Mouse (Mus musculus): Measurements from ENCODE around the gene 1700007K13Rik.

DNA sequence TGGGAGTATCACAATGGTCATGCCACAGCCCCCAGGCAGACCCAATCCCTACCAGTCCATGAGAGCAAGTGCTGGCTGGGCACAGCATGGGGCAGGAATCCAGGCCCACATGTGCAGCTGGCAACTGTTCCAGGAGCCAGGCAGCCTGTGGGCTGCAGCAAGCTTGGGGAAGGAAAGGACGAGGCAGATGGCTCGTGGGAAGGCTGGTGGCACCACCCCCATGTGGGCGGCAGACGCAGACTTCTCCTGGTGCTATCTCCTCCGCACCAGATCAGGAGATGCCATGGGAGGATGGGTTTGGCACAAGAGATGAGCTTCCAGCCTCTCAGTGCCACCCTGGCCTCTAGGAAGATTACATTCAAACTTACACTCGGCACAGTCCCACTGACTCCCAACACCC lies 53.2 kb downstream of the 1700007K13Rik start:
- no peak for TF ChIP-seq CTCF (IDR thresholded peaks at IDR 0.05; ENCODE audit: low read depth)
- TF ChIP-seq EP300 (IDR thresholded peaks at IDR 0.05; ENCODE audit: low read depth): no peak
